Mouse (Mus musculus): ENCODE results near the gene Tk1.
"Not testable (repeated sequence)": the region's sequence is repeated elsewhere in the genome, so short reads cannot be mapped to it uniquely, and the experiment has no call there.

Gene Tk1

GRCm38 (mm10) chr11:117846640-117847039 lies 20.7 kb upstream of the Tk1 start:
- no peak for DNase-seq (ENCODE audit: low spot score)

- no peak for DNase-seq (ENCODE audit: low spot score)
Measured at GRCm38 (mm10) chr11:117845651-117846050, 19.8 kb upstream of the Tk1 start.

- DNase-seq (ENCODE audit: low spot score): no peak
Measured at GRCm38 (mm10) chr11:117844997-117845396, 19.1 kb upstream of the Tk1 start.

- DNase-seq (ENCODE audit: low spot score): no peak
Measured at GRCm38 (mm10) chr11:117843434-117843833, 17.5 kb upstream of the Tk1 start.

- no peak for DNase-seq (ENCODE audit: low spot score)
Measured at GRCm38 (mm10) chr11:117840910-117841309, 15.0 kb upstream of the Tk1 start.

GRCm38 (mm10) chr11:117839021-117839420 lies 13.1 kb upstream of the Tk1 start:
- DNase-seq (ENCODE audit: low spot score): no peak

- no peak for DNase-seq (ENCODE audit: low spot score)
Measured at GRCm38 (mm10) chr11:117838572-117838971, 12.7 kb upstream of the Tk1 start.

- DNase-seq (ENCODE audit: low spot score): no peak
Measured at GRCm38 (mm10) chr11:117836306-117836705, 10.4 kb upstream of the Tk1 start.

GRCm38 (mm10) chr11:117834086-117834485 lies 8.2 kb upstream of the Tk1 start:
- no peak for DNase-seq (ENCODE audit: low spot score)

GRCm38 (mm10) chr11:117833509-117833908 lies 7.6 kb upstream of the Tk1 start:
- not testable (repeated sequence) for DNase-seq (ENCODE audit: low spot score)

GRCm38 (mm10) chr11:117832086-117832969 lies 6.4 kb upstream of the Tk1 start:
- DNase-seq (ENCODE audit: low spot score): peak; percentile 74

GRCm38 (mm10) chr11:117830401-117830800 lies 4.5 kb upstream of the Tk1 start:
- no peak for DNase-seq (ENCODE audit: low spot score)

GRCm38 (mm10) chr11:117829671-117830215 lies 3.9 kb upstream of the Tk1 start:
- no peak for DNase-seq (ENCODE audit: low spot score)

GRCm38 (mm10) chr11:117828888-117829604 lies 3.2 kb upstream of the Tk1 start:
- no peak for DNase-seq (ENCODE audit: low spot score)

GRCm38 (mm10) chr11:117828149-117828887 lies 2.4 kb upstream of the Tk1 start:
- no peak for DNase-seq (ENCODE audit: low spot score)

GRCm38 (mm10) chr11:117827386-117827785 lies 1.5 kb upstream of the Tk1 start:
- no peak for DNase-seq (ENCODE audit: low spot score)

- DNase-seq (ENCODE audit: low spot score): no peak
Measured at GRCm38 (mm10) chr11:117826916-117827315, 1.0 kb upstream of the Tk1 start.

GRCm38 (mm10) chr11:117826164-117826563 lies 272 bp upstream of the Tk1 start:
- no peak for DNase-seq (ENCODE audit: low spot score)

GRCm38 (mm10) chr11:117824060-117824969 lies 1.6 kb downstream of the Tk1 start:
- peak; percentile 86 for DNase-seq (ENCODE audit: low spot score)

- DNase-seq (ENCODE audit: low spot score): no peak
Measured at GRCm38 (mm10) chr11:117823411-117823810, 2.5 kb downstream of the Tk1 start.

- DNase-seq (ENCODE audit: low spot score): no peak
Measured at GRCm38 (mm10) chr11:117822728-117823241, 3.1 kb downstream of the Tk1 start.
